In the genomic region with DNA sequence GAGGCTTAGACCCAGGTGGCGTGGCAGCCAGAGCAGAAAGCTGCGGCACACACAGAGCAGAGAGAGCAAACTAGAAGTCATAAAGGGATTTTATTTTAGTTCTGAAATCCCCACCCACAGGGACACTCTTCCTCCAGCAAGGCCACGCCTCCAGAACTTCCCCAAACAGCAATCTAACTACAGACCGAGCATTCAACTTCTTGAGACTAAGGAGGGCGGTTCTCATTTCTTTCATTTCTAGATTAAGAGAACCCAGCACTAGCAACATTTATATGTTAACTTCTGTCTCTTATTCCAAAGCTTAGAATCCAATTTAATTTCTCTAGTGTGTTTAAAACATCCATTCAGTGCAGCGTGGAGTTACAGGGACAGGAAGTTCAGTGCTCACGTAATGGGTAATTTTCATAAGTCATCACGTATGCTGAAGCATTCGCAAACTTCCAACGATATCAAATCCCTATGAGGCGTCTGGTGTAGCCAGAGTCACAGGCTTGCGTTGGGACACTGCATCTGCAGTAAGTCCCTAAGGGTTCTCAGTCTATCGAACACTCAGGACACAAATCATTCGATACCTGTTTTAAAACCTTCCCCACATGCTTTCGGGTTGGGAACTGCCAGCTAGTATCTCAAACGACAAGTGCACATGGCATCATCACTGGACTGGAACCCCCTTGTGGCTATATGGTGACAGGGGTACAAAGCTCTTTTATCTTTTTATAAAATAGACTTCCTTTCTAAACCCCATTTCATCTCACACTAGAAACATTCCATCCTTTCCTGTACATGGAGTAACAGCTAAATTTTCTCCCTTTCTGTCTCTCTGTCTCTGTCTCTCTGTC, we compare ENCODE assay signal across 9 mouse cellular contexts. TPM values are rescaled to one million over a fixed set of nuclear protein-coding genes. Genes with fewer than 3 reads are reported as not detected.
DNase-seq lines count a peak whose midpoint lies in the region; ATAC-seq and TF ChIP-seq lines count a peak whose summit lies in the region.
"Had no signal": no experiment of that assay in that cellular context is flagged by ENCODE, and none has a peak within 500 bp of the region (broad histone marks: within the 10 kb centered on the region; RNA-seq: fewer than 3 reads in every experiment).

No protein-coding gene starts in this region.

- no peak overlapping the region for H3K4me3 ChIP-seq in limb, embryonic 12.5 days (replicated peaks)
- no peak overlapping the region for H3K4me3 ChIP-seq in limb, embryonic 10.5 days
- H3K4me3 ChIP-seq in bone marrow macrophage, adult 2 months (ENCODE audit: insufficient read depth, low read length): peak overlapping the region; percentile 3
- H3K4me3 ChIP-seq in limb, embryonic 15.5 days: no peak overlapping the region
- H3K4me3 ChIP-seq in stomach, embryonic 15.5 days (replicated peaks): no peak overlapping the region
- H3K4me3 ChIP-seq in kidney, embryonic 14.5 days (ENCODE audit: low read length): no peak overlapping the region
- H3K4me3 ChIP-seq: forebrain, embryonic 10.5 days had no signal

- peaks cover 9% of the 10 kb centered on the region for H3K4me1 ChIP-seq in limb, embryonic 12.5 days (replicated peaks)
- peaks cover 10% of the 10 kb centered on the region; the same call in 1 of the 2 replicates for H3K4me1 ChIP-seq in limb, embryonic 10.5 days
- H3K4me1 ChIP-seq in bone marrow macrophage, adult 2 months (ENCODE audit: control insufficient read depth, insufficient read depth, low read length): peaks cover 16% of the 10 kb centered on the region
- peaks cover 8% of the 10 kb centered on the region; the same call in 1 of the 2 replicates for H3K4me1 ChIP-seq in limb, embryonic 15.5 days
- no peaks in the 10 kb centered on the region for H3K4me1 ChIP-seq in stomach, embryonic 15.5 days
- no peaks in the 10 kb centered on the region for H3K4me1 ChIP-seq in kidney, embryonic 14.5 days (ENCODE audit: control insufficient read depth, insufficient read depth, low read length)

- 0 out of 2 replicates have a peak overlapping the region, but pooled peaks have one; percentile 41 for H3K27ac ChIP-seq in limb, embryonic 12.5 days
- H3K27ac ChIP-seq in limb, embryonic 10.5 days: no peak overlapping the region
- H3K27ac ChIP-seq in bone marrow macrophage, adult 2 months (ENCODE audit: insufficient read depth, low read depth, low read length): peak overlapping the region; percentile 54
- H3K27ac ChIP-seq in limb, embryonic 15.5 days: peak overlapping the region; percentile 34; the same call in 1 of the 2 replicates
- H3K27ac ChIP-seq in stomach, embryonic 15.5 days: peak overlapping the region; percentile 61; the same call in 1 of the 2 replicates
- no peak overlapping the region for H3K27ac ChIP-seq in kidney, embryonic 14.5 days (ENCODE audit: low read depth, low read length)
- H3K27ac ChIP-seq: forebrain, embryonic 10.5 days had no signal

- no peaks in the 10 kb centered on the region for H3K9me3 ChIP-seq in limb, embryonic 12.5 days
- no peaks in the 10 kb centered on the region for H3K9me3 ChIP-seq in limb, embryonic 10.5 days (replicated peaks)
- no peaks in the 10 kb centered on the region for H3K9me3 ChIP-seq in limb, embryonic 15.5 days
- no peaks in the 10 kb centered on the region for H3K9me3 ChIP-seq in stomach, embryonic 15.5 days
- no peaks in the 10 kb centered on the region for H3K9me3 ChIP-seq in kidney, embryonic 14.5 days (ENCODE audit: control insufficient read depth, low read length)
- H3K9me3 ChIP-seq: forebrain, embryonic 10.5 days had no signal

- no peak for ATAC-seq in limb, embryonic 12.5 days (ENCODE audit: insufficient number of reproducible peaks, insufficient read depth, low FRiP score, low TSS enrichment, low read depth)
- ATAC-seq in limb, embryonic 15.5 days (ENCODE audit: insufficient number of reproducible peaks, low FRiP score, low TSS enrichment, low read depth): no peak
- ATAC-seq in stomach, embryonic 15.5 days (ENCODE audit: insufficient read depth, low FRiP score, low read depth): peak; percentile 27; the same call in 1 of the 2 replicates
- no peak for ATAC-seq in kidney, embryonic 14.5 days (ENCODE audit: low FRiP score, low TSS enrichment)

- no peak for DNase-seq in limb, embryonic 10.5 days (ENCODE audit: low spot score)
- DNase-seq in embryo, embryonic 11 days: no peak
- no peak for DNase-seq in urinary bladder, postnatal 25 days (ENCODE audit: low spot score)

- no peak for TF ChIP-seq CTCF in bone marrow macrophage, adult 2 months (IDR thresholded peaks at IDR 0.05; ENCODE audit: low read depth, low read length)

- H3K27me3 ChIP-seq in limb, embryonic 12.5 days: no peaks in the 10 kb centered on the region
- H3K27me3 ChIP-seq in limb, embryonic 10.5 days (ENCODE audit: low read depth, poor library complexity, severe bottlenecking): no peaks in the 10 kb centered on the region
- no peaks in the 10 kb centered on the region for H3K27me3 ChIP-seq in limb, embryonic 15.5 days
- H3K27me3 ChIP-seq in stomach, embryonic 15.5 days (replicated peaks): no peaks in the 10 kb centered on the region
- no peaks in the 10 kb centered on the region for H3K27me3 ChIP-seq in kidney, embryonic 14.5 days (ENCODE audit: control insufficient read depth, insufficient read depth, low read length)

- no peak for TF ChIP-seq POLR2A in bone marrow macrophage, adult 2 months (IDR thresholded peaks at IDR 0.05; ENCODE audit: borderline replicate concordance, low read depth, low read length)

- no peaks in the 10 kb centered on the region for H3K36me3 ChIP-seq in limb, embryonic 12.5 days
- peaks cover 4% of the 10 kb centered on the region; the same call in 1 of the 2 replicates for H3K36me3 ChIP-seq in limb, embryonic 10.5 days
- no peaks in the 10 kb centered on the region for H3K36me3 ChIP-seq in limb, embryonic 15.5 days
- H3K36me3 ChIP-seq in stomach, embryonic 15.5 days: no peaks in the 10 kb centered on the region
- H3K36me3 ChIP-seq in kidney, embryonic 14.5 days (ENCODE audit: control insufficient read depth, insufficient read depth, low read length): no peaks in the 10 kb centered on the region
- H3K36me3 ChIP-seq: forebrain, embryonic 10.5 days had no signal

- H3K4me2 ChIP-seq in limb, embryonic 12.5 days: no peak overlapping the region
- H3K4me2 ChIP-seq in limb, embryonic 15.5 days: peak overlapping the region; percentile 4; the same call in 1 of the 2 replicates
- H3K4me2 ChIP-seq in stomach, embryonic 15.5 days: no peak overlapping the region
- no peak overlapping the region for H3K4me2 ChIP-seq in kidney, embryonic 14.5 days (replicated peaks; ENCODE audit: low read depth, low read length)

- 67% methylated on average over 16 of the region's 16 CpGs for WGBS in limb, embryonic 12.5 days
- 87% methylated on average over 16 of the region's 16 CpGs for WGBS in limb, embryonic 10.5 days
- WGBS in limb, embryonic 15.5 days: 48% methylated on average over 16 of the region's 16 CpGs
- WGBS in stomach, embryonic 15.5 days: 63% methylated on average over 16 of the region's 16 CpGs
- WGBS in kidney, embryonic 14.5 days: 73% methylated on average over 16 of the region's 16 CpGs

- H3K9ac ChIP-seq in limb, embryonic 12.5 days (replicated peaks): no peak overlapping the region
- H3K9ac ChIP-seq in limb, embryonic 15.5 days: no peak overlapping the region
- H3K9ac ChIP-seq in stomach, embryonic 15.5 days: no peak overlapping the region
- H3K9ac ChIP-seq in kidney, embryonic 14.5 days (ENCODE audit: low read depth, low read length): no peak overlapping the region

RNA-seq across cellular contexts. Expression of a gene that starts 18.7 kb away (rescaled TPM):
- 6.3 and 7.9 TPM in 2 replicates for polyA plus RNA-seq in limb, embryonic 12.5 days (2016; fragmentation: Nextera tagmentation; extraction: Ambion mirVana)
- 5.3 and 7.8 TPM in 2 replicates for polyA plus RNA-seq in limb, embryonic 10.5 days (2016; fragmentation: Nextera tagmentation; extraction: Ambion mirVana)
- not detected in 2 replicates for polyA plus RNA-seq in bone marrow macrophage, adult 2 months (2012; ENCODE audit: insufficient read depth, insufficient read length, missing spikeins)
- 7.0 and 7.9 TPM in 2 replicates for polyA plus RNA-seq in limb, embryonic 15.5 days (2015; fragmentation: Nextera tagmentation; extraction: Ambion mirVana)
- polyA plus RNA-seq in stomach, embryonic 15.5 days (2015; fragmentation: Nextera tagmentation; extraction: Ambion mirVana): 6.9 and 9.5 TPM in 2 replicates
- polyA plus RNA-seq in kidney, embryonic 14.5 days (2014; fragmentation: Nextera tagmentation; extraction: Ambion mirVana): 4.3 and 4.4 TPM in 2 replicates

RNA-seq across cellular contexts. Expression of a gene that starts 45.9 kb away (rescaled TPM):
- polyA plus RNA-seq in limb, embryonic 12.5 days (2016; fragmentation: Nextera tagmentation; extraction: Ambion mirVana): 35.6 and 35.7 TPM in 2 replicates
- 29.7 and 34.7 TPM in 2 replicates for polyA plus RNA-seq in limb, embryonic 10.5 days (2016; fragmentation: Nextera tagmentation; extraction: Ambion mirVana)
- polyA plus RNA-seq in bone marrow macrophage, adult 2 months (2012; ENCODE audit: insufficient read depth, insufficient read length, missing spikeins): 17.8 and 20.2 TPM in 2 replicates
- 18.1 and 21.1 TPM in 2 replicates for polyA plus RNA-seq in limb, embryonic 15.5 days (2015; fragmentation: Nextera tagmentation; extraction: Ambion mirVana)
- 15.0 and 18.2 TPM in 2 replicates for polyA plus RNA-seq in stomach, embryonic 15.5 days (2015; fragmentation: Nextera tagmentation; extraction: Ambion mirVana)
- polyA plus RNA-seq in kidney, embryonic 14.5 days (2014; fragmentation: Nextera tagmentation; extraction: Ambion mirVana): 20.0 and 28.7 TPM in 2 replicates

Comparison
In these comparisons a context has a peak if more than half of its experiments do, and no peak if none do; other contexts are left out.
1. H3K27ac ChIP-seq: peak in limb, embryonic 12.5 days (single experiment), bone marrow macrophage, adult 2 months (single experiment), limb, embryonic 15.5 days (single experiment) and stomach, embryonic 15.5 days (single experiment); none in limb, embryonic 10.5 days (single experiment) and kidney, embryonic 14.5 days (single experiment).